Mouse (Mus musculus) thymus, postnatal 4 days (tissue): ENCODE data around the gene Clec4a4.
"Not testable (repeated sequence)": the region's sequence is repeated elsewhere in the genome, so short reads cannot be mapped to it uniquely, and the experiment has no call there.

ENCODE experiments used
- DNase-seq: peaks from one replicate; pipeline ENCODE4 v3.0.0; 2021

The Clec4a4 gene

DNA sequence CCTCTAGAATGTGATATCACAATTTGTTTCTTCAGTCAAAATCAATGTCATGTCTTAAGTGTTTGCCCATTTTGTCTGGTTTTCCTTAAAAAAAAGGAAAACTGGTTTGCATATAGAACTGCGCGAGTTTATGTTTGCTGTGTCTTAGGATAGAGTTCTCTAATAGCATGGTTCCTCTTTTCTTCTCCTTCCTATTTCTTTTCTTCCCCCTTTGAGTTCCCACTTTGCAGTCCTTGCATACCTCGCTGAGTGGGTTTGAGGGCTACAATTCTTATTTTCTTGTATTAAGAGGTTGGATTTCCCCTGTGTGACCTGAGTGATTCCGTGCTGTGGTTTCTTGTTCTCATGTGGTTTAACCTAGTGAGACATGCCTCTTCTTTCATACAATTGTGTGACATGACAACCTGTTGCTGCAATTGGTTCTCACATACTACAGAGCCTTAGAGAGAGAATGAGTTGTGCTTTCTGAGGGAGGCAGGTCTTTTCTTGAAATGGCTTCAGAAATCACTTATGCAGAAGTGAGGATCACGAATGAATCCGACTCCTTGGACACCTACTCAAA is at the start of gene Clec4a4:
Clec4a4 (plus strand) TSS at position 492 of the 562 bp plus-strand sequence.
- DNase-seq: no peak

DNA sequence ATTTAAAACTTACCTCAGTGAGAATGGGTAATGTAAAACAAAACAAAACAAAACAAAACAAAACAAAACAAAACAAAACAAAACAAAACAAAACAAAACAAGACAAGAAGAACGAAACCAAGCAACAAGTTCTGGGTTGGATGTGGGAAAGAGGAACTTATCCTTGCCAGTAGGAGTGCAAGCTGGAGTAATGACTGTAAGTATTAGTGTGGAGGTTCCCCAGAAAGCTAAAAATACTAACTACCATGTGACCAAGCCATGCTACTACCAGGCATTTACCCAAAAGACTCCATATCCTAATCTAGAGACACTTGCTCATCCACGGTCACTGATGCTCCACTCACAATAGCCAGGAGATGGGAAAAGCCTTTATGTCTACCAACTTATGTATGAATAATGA is 43.4 kb upstream of the Clec4a4 start:
- no peak for DNase-seq

DNA sequence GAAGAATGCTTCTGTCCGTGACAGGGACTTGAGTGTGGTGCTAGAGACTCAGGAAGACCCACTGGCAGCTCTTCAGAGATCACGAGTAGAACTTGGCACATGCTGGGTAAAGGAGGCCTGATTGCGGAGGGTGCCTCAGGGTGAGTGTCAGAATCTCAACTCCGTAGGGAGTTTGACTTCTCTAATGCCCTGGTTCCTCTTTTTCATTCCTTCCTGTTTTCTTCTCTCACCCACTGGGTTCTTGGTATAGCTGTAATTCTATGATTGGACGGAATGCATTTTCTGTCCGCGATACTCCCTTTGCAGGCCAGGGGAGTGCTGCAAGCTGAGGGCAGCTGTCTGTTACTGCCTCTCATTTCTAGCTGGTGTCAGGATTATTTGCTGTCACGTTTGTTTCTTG is 37.8 kb upstream of the Clec4a4 start, which contains the start of gene Clec4a3:
Clec4a3 (plus strand) TSS at position 115 of the 400 bp plus-strand sequence.
- no peak for DNase-seq

DNA sequence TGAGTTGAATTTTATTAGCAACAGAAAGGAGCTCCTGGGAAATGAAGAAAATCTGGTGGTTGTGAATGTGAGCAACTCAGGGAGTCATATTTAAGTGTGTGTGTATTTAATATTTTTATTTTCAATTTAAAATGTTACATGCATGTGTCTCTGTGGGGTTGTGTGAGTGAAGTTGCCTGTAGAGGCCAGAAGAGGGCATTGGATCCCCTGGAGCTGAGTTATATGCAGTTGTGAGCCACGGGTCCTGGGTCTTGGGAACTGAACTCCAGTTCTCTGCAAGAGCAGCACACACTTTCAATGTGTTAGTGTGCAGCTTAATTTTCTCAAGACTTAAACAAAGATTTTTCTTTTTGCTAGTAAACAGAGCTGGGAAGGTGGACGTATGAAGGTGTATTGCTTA is 25.6 kb upstream of the Clec4a4 start:
- DNase-seq: no peak

DNA sequence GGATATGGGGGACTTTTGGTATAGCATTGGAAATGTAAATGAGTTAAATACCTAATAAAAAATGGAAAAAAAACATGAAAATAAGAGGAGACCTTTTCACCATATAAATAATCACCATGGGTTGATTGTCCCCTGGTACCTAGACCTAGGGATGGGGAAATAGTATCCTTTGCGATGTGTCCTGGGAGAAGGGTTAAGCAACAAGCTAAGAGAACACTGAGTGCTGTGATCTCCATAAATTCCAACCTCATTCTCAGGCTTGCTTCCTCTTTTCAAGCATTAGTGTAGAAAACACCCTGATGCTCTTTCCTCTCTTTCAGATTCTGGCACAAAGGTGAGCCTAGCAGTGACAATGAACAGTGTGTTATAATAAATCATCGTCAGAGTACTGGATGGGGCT is 21.1 kb upstream of the Clec4a4 start:
- no peak for DNase-seq

DNA sequence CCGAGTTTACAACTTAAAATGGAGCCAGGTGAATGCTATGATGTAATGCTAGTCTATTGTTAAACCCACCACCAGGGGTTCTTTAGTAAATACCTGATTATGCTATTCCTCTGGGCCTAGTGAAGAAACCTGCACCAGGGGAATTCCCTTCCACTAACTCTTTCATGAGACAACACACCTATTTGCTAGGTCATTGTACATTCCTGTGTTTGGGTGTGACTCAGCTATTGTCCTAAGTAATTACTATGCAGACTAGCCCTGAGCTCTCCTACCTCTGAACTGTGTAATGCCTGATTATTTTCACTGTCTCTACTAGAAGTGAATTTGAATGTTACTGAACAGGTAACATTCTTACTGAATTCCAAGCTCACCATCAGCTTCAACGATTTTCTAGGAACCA is 14.5 kb downstream of the Clec4a4 start:
- DNase-seq: not testable (repeated sequence)

DNA sequence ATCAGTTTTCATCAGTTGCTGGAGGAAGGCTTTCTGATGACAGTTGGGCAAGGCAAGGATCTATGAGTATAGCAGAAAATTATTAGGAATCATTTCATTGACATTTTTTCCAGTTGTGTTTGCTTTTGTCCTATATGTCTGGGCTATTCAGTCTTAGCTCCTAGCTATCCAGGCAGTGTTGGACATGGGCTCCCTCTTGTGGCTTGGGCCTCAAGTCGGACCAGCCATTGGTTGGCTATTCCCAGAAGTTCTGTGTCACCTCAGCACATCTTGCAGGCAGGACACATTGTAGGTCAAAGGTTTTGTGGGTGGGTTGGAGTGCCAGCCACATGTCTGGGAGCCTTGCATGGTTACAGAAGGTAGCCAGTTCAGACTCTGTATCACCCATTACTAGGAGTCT is 15.4 kb downstream of the Clec4a4 start:
- DNase-seq: no peak

DNA sequence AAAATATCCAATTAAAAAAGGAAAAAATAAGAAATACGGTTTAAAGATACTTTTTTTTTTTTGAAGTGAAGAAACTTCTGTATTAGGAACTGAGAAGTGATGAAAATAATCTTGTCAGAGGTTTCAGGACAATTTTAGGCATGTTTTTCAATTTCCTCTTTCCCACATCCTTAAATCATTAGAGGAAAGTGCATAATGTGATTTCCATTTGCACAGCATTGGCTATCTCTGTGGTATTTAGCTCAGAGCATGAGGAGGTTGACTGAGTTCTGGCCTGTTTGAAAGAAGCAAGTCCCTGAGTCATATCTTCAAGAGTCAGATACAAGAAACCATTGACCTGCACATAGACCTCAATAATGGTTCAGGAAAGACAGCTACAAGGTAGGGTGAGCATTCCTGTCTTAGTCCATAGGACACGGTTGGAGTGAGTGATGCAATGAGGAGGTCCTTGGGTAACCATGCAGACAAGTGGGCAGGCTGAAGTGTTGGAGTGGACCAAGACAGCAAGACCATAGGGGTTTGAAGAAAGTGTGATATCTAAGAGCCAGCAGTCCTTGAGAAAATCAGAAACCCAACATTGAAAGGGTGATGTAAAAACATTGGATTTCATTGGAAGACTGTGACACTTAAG is 59.7 kb downstream of the Clec4a4 start, which contains the start of gene Clec4b1:
Clec4b1 (plus strand) TSS at position 221 of the 631 bp plus-strand sequence.
- no peak for DNase-seq
